Mouse (Mus musculus): ENCODE measurements around the gene Ssbp2.

The Ssbp2 gene

GRCm38 (mm10) chr13:91536711-91537110 is 76.6 kb downstream of the Ssbp2 start:
- DNase-seq = no peak

- no peak for DNase-seq
Measured at GRCm38 (mm10) chr13:91540145-91541068, 80.3 kb downstream of the Ssbp2 start.

- DNase-seq = no peak
Measured at GRCm38 (mm10) chr13:91541069-91541429, 81.0 kb downstream of the Ssbp2 start.

- DNase-seq = no peak
Measured at GRCm38 (mm10) chr13:91543555-91543954, 83.5 kb downstream of the Ssbp2 start.

- DNase-seq = no peak
Measured at GRCm38 (mm10) chr13:91564047-91564446, 104.0 kb downstream of the Ssbp2 start.

GRCm38 (mm10) chr13:91564755-91565154 is 104.7 kb downstream of the Ssbp2 start:
- DNase-seq = no peak

GRCm38 (mm10) chr13:91581504-91581903 is 121.4 kb downstream of the Ssbp2 start:
- DNase-seq = no peak

- DNase-seq = no peak
Measured at GRCm38 (mm10) chr13:91582212-91582611, 122.1 kb downstream of the Ssbp2 start.

GRCm38 (mm10) chr13:91586368-91586767 is 126.3 kb downstream of the Ssbp2 start:
- no peak for DNase-seq

GRCm38 (mm10) chr13:91588475-91588874 is 128.4 kb downstream of the Ssbp2 start:
- no peak for DNase-seq

GRCm38 (mm10) chr13:91591863-91592262 is 131.8 kb downstream of the Ssbp2 start:
- no peak for DNase-seq

- no peak for DNase-seq
Measured at GRCm38 (mm10) chr13:91595284-91595683, 135.2 kb downstream of the Ssbp2 start.

- no peak for DNase-seq
Measured at GRCm38 (mm10) chr13:91599594-91599993, 139.5 kb downstream of the Ssbp2 start.

- no peak for DNase-seq
Measured at GRCm38 (mm10) chr13:91605043-91605840, 145.2 kb downstream of the Ssbp2 start.

GRCm38 (mm10) chr13:91610601-91611000 is 150.5 kb downstream of the Ssbp2 start:
- no peak for DNase-seq

- DNase-seq = no peak
Measured at GRCm38 (mm10) chr13:91611909-91612308, 151.8 kb downstream of the Ssbp2 start.

GRCm38 (mm10) chr13:91612578-91612977 is 152.5 kb downstream of the Ssbp2 start:
- no peak for DNase-seq

GRCm38 (mm10) chr13:91616050-91616449 is 156.0 kb downstream of the Ssbp2 start:
- no peak for DNase-seq

GRCm38 (mm10) chr13:91616876-91617275 is 156.8 kb downstream of the Ssbp2 start:
- no peak for DNase-seq

GRCm38 (mm10) chr13:91619431-91619830 is 159.3 kb downstream of the Ssbp2 start:
- no peak for DNase-seq

GRCm38 (mm10) chr13:91620541-91620940 is 160.5 kb downstream of the Ssbp2 start:
- no peak for DNase-seq

- no peak for DNase-seq
Measured at GRCm38 (mm10) chr13:91631291-91631799, 171.3 kb downstream of the Ssbp2 start.

- no peak for DNase-seq
Measured at GRCm38 (mm10) chr13:91634123-91634522, 174.0 kb downstream of the Ssbp2 start.

- DNase-seq = no peak
Measured at GRCm38 (mm10) chr13:91635957-91636356, 175.9 kb downstream of the Ssbp2 start.
